Mouse (Mus musculus): ENCODE measurements around the gene Fads2. TPM values are rescaled to one million over a fixed set of nuclear protein-coding genes. Genes with fewer than 3 reads are reported as not detected.

Gene Fads2
- total and polyA plus RNA-seq, 3 experiments, result 55.2 to 119 TPM; not detected in 1

DNA sequence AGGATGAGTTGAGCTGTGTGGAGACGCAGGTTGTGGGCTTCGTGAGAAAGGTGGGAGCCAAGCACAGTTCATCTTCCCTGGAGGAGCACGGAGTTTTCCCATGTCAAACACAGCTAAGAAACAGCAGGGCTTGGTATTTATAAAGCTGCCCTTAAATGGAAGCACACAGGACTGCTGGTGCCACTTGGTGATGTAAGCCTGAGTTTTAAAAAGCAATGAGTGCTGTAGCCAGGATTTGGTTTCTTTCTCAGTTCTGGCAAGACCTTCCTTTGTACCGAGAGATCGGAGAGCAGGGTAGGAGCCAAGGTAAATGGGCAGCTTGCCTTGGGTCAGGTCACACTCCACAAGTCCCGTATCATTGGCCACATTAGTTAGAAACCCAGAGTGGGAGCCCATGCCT, 47.0 kb upstream of the Fads2 start:
- no peaks in the 10 kb centered on the region for H3K36me3 ChIP-seq (ENCODE audit: control insufficient read depth in 1 of 2, insufficient read depth in 2 of 2, low read length in 2 of 2)
- no peak overlapping the region for H3K9ac ChIP-seq (ENCODE audit: control insufficient read depth, low read depth, low read length, poor library complexity, severe bottlenecking)
- TF ChIP-seq TAL1 (IDR thresholded peaks at IDR 0.05; ENCODE audit: low read length), result no peak
- TF ChIP-seq BHLHE40 (IDR thresholded peaks at IDR 0.05; ENCODE audit: borderline replicate concordance, low read depth, low read length), result no peak
- TF ChIP-seq MAX (IDR thresholded peaks at IDR 0.05; ENCODE audit: low read length), result no peak
- TF ChIP-seq GABPA (IDR thresholded peaks at IDR 0.05; ENCODE audit: low read depth, low read length), result no peak
- TF ChIP-seq UBTF (IDR thresholded peaks at IDR 0.05; ENCODE audit: borderline replicate concordance, insufficient read depth, low read depth, low read length), result no peak
- H3K4me1 ChIP-seq (ENCODE audit: control insufficient read depth in 1 of 2, insufficient read depth in 2 of 2, low read length in 2 of 2), result no peaks in the 10 kb centered on the region
- no peak overlapping the region for H3K27ac ChIP-seq (ENCODE audit: control insufficient read depth, low read depth, low read length)
- H3K4me3 ChIP-seq (ENCODE audit: control insufficient read depth in 1 of 2, insufficient read depth in 1 of 2, low read depth in 2 of 2, low read length in 2 of 2), result no peak overlapping the region
- no peak for DNase-seq (ENCODE audit: low read depth, low spot score)
- H3K27me3 ChIP-seq (ENCODE audit: control insufficient read depth in 1 of 2, insufficient read depth in 2 of 2, low read length in 2 of 2), result peaks cover 2 to 5% of the 10 kb centered on the region in 2 experiments; a peak in 3 of 4 replicates
- no peaks in the 10 kb centered on the region for H3K79me2 ChIP-seq (ENCODE audit: control insufficient read depth, insufficient read depth, low read length, poor library complexity)
- H3K9me3 ChIP-seq (replicated peaks; ENCODE audit: insufficient read depth, low read length), result no peaks in the 10 kb centered on the region

DNA sequence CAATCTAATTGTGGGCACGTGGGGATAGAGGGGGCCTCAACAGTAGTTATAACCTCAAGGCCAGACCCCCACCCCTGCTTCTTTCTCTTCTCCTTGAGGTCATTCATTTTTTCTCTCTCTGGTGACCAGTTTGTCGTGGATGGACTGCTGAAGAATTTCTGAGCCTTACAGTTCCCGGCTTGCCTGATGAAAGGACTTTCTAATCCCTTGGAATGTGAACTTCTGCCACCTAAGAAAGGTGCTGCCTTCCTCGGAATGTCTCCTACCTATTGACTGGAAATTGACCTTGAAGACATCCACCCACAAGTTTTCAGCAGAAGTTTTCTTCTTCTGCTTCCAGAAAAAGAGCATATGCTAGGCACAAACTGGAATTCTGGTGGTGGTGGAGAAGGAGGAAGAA, 42.9 kb upstream of the Fads2 start:
- no peak for DNase-seq (ENCODE audit: low read depth, low spot score)
- Histone ChIP-seq H3K4me3 (ENCODE audit: control insufficient read depth in 1 of 2, insufficient read depth in 1 of 2, low read depth in 2 of 2, low read length in 2 of 2) (no peak overlapping the region), H3K27ac (ENCODE audit: control insufficient read depth, low read depth, low read length) (no peak overlapping the region), H3K79me2 (ENCODE audit: control insufficient read depth, insufficient read depth, low read length, poor library complexity) (no peaks in the 10 kb centered on the region), H3K4me1 (ENCODE audit: control insufficient read depth in 1 of 2, insufficient read depth in 2 of 2, low read length in 2 of 2) (no peaks in the 10 kb centered on the region), H3K9me3 (replicated peaks; ENCODE audit: insufficient read depth, low read length) (no peaks in the 10 kb centered on the region), H3K27me3 (ENCODE audit: control insufficient read depth in 1 of 2, insufficient read depth in 2 of 2, low read length in 2 of 2) (no peaks in the 10 kb centered on the region; a peak in 2 of 4 replicates), H3K9ac (ENCODE audit: control insufficient read depth, low read depth, low read length, poor library complexity, severe bottlenecking) (no peak overlapping the region), H3K36me3 (ENCODE audit: control insufficient read depth in 1 of 2, insufficient read depth in 2 of 2, low read length in 2 of 2) (no peaks in the 10 kb centered on the region)
- no peak for TF ChIP-seq SMC3 (IDR thresholded peaks at IDR 0.05; ENCODE audit: low read depth, low read length)

DNA sequence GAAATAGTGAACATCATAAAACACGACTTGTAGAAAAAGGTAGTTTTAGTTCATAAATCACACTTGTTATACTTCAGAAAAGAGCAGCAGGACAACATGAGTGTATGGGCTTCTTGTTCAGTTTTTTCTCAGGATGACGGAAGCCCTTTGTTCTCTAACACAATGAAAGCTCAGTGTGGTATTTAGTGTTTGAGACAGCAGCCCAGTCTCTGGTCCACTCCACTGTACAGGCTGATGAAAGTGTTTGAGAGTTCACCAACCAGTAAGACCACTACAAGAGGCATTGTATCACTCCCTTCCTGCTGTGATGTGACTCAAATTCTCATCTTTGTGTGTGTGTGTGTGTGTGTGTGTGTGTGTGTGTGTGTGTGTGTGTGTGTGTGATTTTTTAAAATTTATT, 42.1 kb upstream of the Fads2 start:
- no peak for DNase-seq (ENCODE audit: low read depth, low spot score)

More for the DNA sequence above, 42.1 kb upstream of the Fads2 start:
- H3K79me2 ChIP-seq (ENCODE audit: control insufficient read depth, insufficient read depth, low read length, poor library complexity), result no peaks in the 10 kb centered on the region
- no peaks in the 10 kb centered on the region; a peak in 2 of 4 replicates for H3K27me3 ChIP-seq (ENCODE audit: control insufficient read depth in 1 of 2, insufficient read depth in 2 of 2, low read length in 2 of 2)
- no peaks in the 10 kb centered on the region for H3K36me3 ChIP-seq (ENCODE audit: control insufficient read depth in 1 of 2, insufficient read depth in 2 of 2, low read length in 2 of 2)
- H3K27ac ChIP-seq (ENCODE audit: control insufficient read depth, low read depth, low read length), result no peak overlapping the region
- no peaks in the 10 kb centered on the region for H3K4me1 ChIP-seq (ENCODE audit: control insufficient read depth in 1 of 2, insufficient read depth in 2 of 2, low read length in 2 of 2)
- TF ChIP-seq MAZ (IDR thresholded peaks at IDR 0.05; ENCODE audit: low read depth, low read length), result no peak
- no peak for TF ChIP-seq ZKSCAN1 (IDR thresholded peaks at IDR 0.05; ENCODE audit: low read depth, low read length)
- TF ChIP-seq ETS1 (IDR thresholded peaks at IDR 0.05; ENCODE audit: low read depth, low read length), result no peak
- no peak for TF ChIP-seq MAX (IDR thresholded peaks at IDR 0.05; ENCODE audit: low read length)
- no peak for TF ChIP-seq POLR2AphosphoS5 (IDR thresholded peaks at IDR 0.05; ENCODE audit: borderline replicate concordance, low read depth, low read length)
- no peak for TF ChIP-seq BHLHE40 (IDR thresholded peaks at IDR 0.05; ENCODE audit: borderline replicate concordance, low read depth, low read length)
- no peak for TF ChIP-seq CTCF (IDR thresholded peaks at IDR 0.05 in 2 of 3, conservative IDR thresholded peaks at IDR 0.05 in 1 of 3; ENCODE audit: control insufficient read depth in 1 of 3, insufficient read depth in 1 of 3, low read depth in 2 of 3, low read length in 3 of 3, poor library complexity in 1 of 3, severe bottlenecking in 1 of 3)
- TF ChIP-seq POLR2AphosphoS2 (IDR thresholded peaks at IDR 0.05; ENCODE audit: low read length), result no peak
- no peak for TF ChIP-seq ELF1 (IDR thresholded peaks at IDR 0.05; ENCODE audit: low read depth, low read length)
- TF ChIP-seq KAT2A (conservative IDR thresholded peaks at IDR 0.05; ENCODE audit: low read depth, low read length), result no peak
- no peak for TF ChIP-seq CHD2 (IDR thresholded peaks at IDR 0.05; ENCODE audit: low read length)
- no peak for TF ChIP-seq UBTF (IDR thresholded peaks at IDR 0.05; ENCODE audit: borderline replicate concordance, insufficient read depth, low read depth, low read length)
- no peak for TF ChIP-seq ZMIZ1 (IDR thresholded peaks at IDR 0.05; ENCODE audit: low read depth, low read length)
- H3K9me3 ChIP-seq (replicated peaks; ENCODE audit: insufficient read depth, low read length), result no peaks in the 10 kb centered on the region
- no peak overlapping the region for H3K9ac ChIP-seq (ENCODE audit: control insufficient read depth, low read depth, low read length, poor library complexity, severe bottlenecking)
- no peak overlapping the region for H3K4me3 ChIP-seq (ENCODE audit: control insufficient read depth in 1 of 2, insufficient read depth in 1 of 2, low read depth in 2 of 2, low read length in 2 of 2)
